Mouse (Mus musculus) CD4-positive, CD25-positive, alpha-beta regulatory T cell (primary cell): ENCODE data around the gene Mpp5. TPM values are rescaled to one million over a fixed set of nuclear protein-coding genes. Genes with fewer than 3 reads are reported as not detected.

Source experiments
- polyA plus RNA-seq: library from polyadenylated mRNA; unstranded; fragments of 100-300 nt; shearing (Covaris generic); gene quantifications from one replicate; pipeline ENCODE4 v1.2.1, GENCODE M21; 2017

Mpp5 gene
- 14.2 TPM for polyA plus RNA-seq

GRCm38 (mm10) chr12:78748557-78749377 lies at the start of gene Mpp5:
Gene Mpp5, plus strand, starts transcription at chr12:78748907.

GRCm38 (mm10) chr12:78861496-78862253 lies 113.0 kb downstream of the Mpp5 start, which contains the start of the genes Atp6v1d and Eif2s1:
Gene Atp6v1d, minus strand, starts transcription at chr12:78861638.
Gene Eif2s1, plus strand, starts transcription at chr12:78861819.

Other genes starting within 250 kb of the Mpp5 start
- gene Fam71d, start 57.4 kb upstream of the Mpp5 start, polyA plus RNA-seq = not detected
- 224 TPM for gene Atp6v1d, start 112.7 kb downstream of the Mpp5 start, polyA plus RNA-seq
- 184 TPM for gene Eif2s1, start 112.9 kb downstream of the Mpp5 start, polyA plus RNA-seq
- 0.18 TPM for gene Plek2, start 158.1 kb downstream of the Mpp5 start, polyA plus RNA-seq